7 mouse cellular contexts compared by ENCODE assay signal in genomic region chr10:110600352-110600853, GRCm38 (mm10).
A peak's percentile ranks its signal among the peaks of the same experiment; 100 is the strongest.
DNase-seq lines count a peak whose midpoint lies in the region; ATAC-seq and TF ChIP-seq lines count a peak whose summit lies in the region.

No protein-coding gene starts in this region.

- H3K4me1 ChIP-seq in midbrain, postnatal 0 days (ENCODE audit: insufficient read depth, low read length) = no peaks in the 10 kb centered on the region
- H3K4me1 ChIP-seq in midbrain, embryonic 16.5 days (ENCODE audit: control insufficient read depth, insufficient read depth, low read length) = no peaks in the 10 kb centered on the region
- H3K4me1 ChIP-seq in heart, embryonic 15.5 days (replicated peaks) = no peaks in the 10 kb centered on the region

- WGBS in midbrain, postnatal 0 days = 89% methylated on average over 11 of the region's 11 CpGs
- WGBS in midbrain, embryonic 16.5 days = 84% methylated on average over 11 of the region's 11 CpGs
- 63% methylated on average over 11 of the region's 11 CpGs for WGBS in heart, embryonic 15.5 days

- no peaks in the 10 kb centered on the region for H3K36me3 ChIP-seq in midbrain, postnatal 0 days (ENCODE audit: insufficient read depth, low read length)
- no peaks in the 10 kb centered on the region for H3K36me3 ChIP-seq in midbrain, embryonic 16.5 days (ENCODE audit: control insufficient read depth, insufficient read depth, low read length)
- no peaks in the 10 kb centered on the region for H3K36me3 ChIP-seq in heart, embryonic 15.5 days

- no peaks in the 10 kb centered on the region for H3K27me3 ChIP-seq in midbrain, postnatal 0 days (ENCODE audit: insufficient read depth, low read length)
- no peaks in the 10 kb centered on the region for H3K27me3 ChIP-seq in midbrain, embryonic 16.5 days (ENCODE audit: control insufficient read depth, insufficient read depth, low read depth, low read length)
- no peaks in the 10 kb centered on the region for H3K27me3 ChIP-seq in heart, embryonic 15.5 days

- H3K9ac ChIP-seq in midbrain, postnatal 0 days (replicated peaks; ENCODE audit: low read length, poor library complexity, severe bottlenecking) = no peak overlapping the region
- H3K9ac ChIP-seq in midbrain, embryonic 16.5 days (ENCODE audit: low read depth, low read length) = no peak overlapping the region
- no peak overlapping the region for H3K9ac ChIP-seq in heart, embryonic 15.5 days

- TF ChIP-seq CTCF in midbrain, postnatal 0 days (IDR thresholded peaks at IDR 0.05) = no peak

- no peaks in the 10 kb centered on the region for H3K9me3 ChIP-seq in midbrain, postnatal 0 days (ENCODE audit: low read length)
- no peaks in the 10 kb centered on the region for H3K9me3 ChIP-seq in midbrain, embryonic 16.5 days (replicated peaks; ENCODE audit: control insufficient read depth, low read length, poor library complexity, severe bottlenecking)
- H3K9me3 ChIP-seq in heart, embryonic 15.5 days (replicated peaks) = no peaks in the 10 kb centered on the region

- DNase-seq in midbrain, postnatal 0 days (ENCODE audit: low spot score) = peak; percentile 9
- peak; percentile 17 to 47 for DNase-seq in kidney, postnatal 4 days
- DNase-seq in retina, postnatal 1 day = peak; percentile 20
- no peak for DNase-seq in ovary, postnatal 14 days (ENCODE audit: low spot score)
- DNase-seq in cerebellum, adult 18-20 months = no peak

- H3K4me2 ChIP-seq in midbrain, postnatal 0 days (ENCODE audit: low read depth, low read length, poor library complexity, severe bottlenecking) = no peak overlapping the region
- no peak overlapping the region for H3K4me2 ChIP-seq in midbrain, embryonic 16.5 days (ENCODE audit: low read length)
- H3K4me2 ChIP-seq in heart, embryonic 15.5 days = 0 out of 2 replicates have a peak overlapping the region, but pooled peaks have one; percentile 10

- no peak overlapping the region for H3K4me3 ChIP-seq in midbrain, postnatal 0 days (ENCODE audit: low read depth, low read length)
- H3K4me3 ChIP-seq in midbrain, embryonic 16.5 days (ENCODE audit: low read depth, low read length) = no peak overlapping the region
- H3K4me3 ChIP-seq in heart, embryonic 15.5 days = no peak overlapping the region

- no peak overlapping the region for H3K27ac ChIP-seq in midbrain, postnatal 0 days (ENCODE audit: low read depth, low read length)
- H3K27ac ChIP-seq in midbrain, embryonic 16.5 days (ENCODE audit: low read length) = no peak overlapping the region
- H3K27ac ChIP-seq in heart, embryonic 15.5 days = peak overlapping the region; percentile 75

- ATAC-seq in midbrain, postnatal 0 days (ENCODE audit: low FRiP score) = no peak
- no peak for ATAC-seq in midbrain, embryonic 16.5 days
- peak; percentile 83; the same call in 1 of the 2 replicates for ATAC-seq in heart, embryonic 15.5 days (replicated peaks; ENCODE audit: insufficient number of reproducible peaks, insufficient read depth, low FRiP score, low read depth)

Comparison
In these comparisons a context has a peak if more than half of its experiments do, and no peak if none do; other contexts are left out.
1. DNase-seq: peak in midbrain, postnatal 0 days (single experiment), kidney, postnatal 4 days (2 of 2) and retina, postnatal 1 day (single experiment); none in ovary, postnatal 14 days (single experiment) and cerebellum, adult 18-20 months (0 of 2).